Mouse (Mus musculus) embryonic facial prominence, embryonic 14.5 days (tissue): ENCODE results near the gene Nsun2. TPM values are rescaled to one million over a fixed set of nuclear protein-coding genes. Genes with fewer than 3 reads are reported as not detected.

ENCODE experiments used
- ATAC-seq: fragments of 200-750 bp; cut with Nextera tagmentation; 2 replicates; pipeline ENCODE4 v1.8.0; 2017; ENCODE audit warnings: low read depth, moderate number of reproducible peaks, moderate TSS enrichment
- DNase-seq: peaks from one replicate; pipeline ENCODE4 v3.0.0-alpha.2; 2015; ENCODE audit warnings: low spot score
- H3K27ac ChIP-seq: fragments of 300-500 bp; sonication (generic); replicated peaks from 2 replicates; pipeline ENCODE4 v1.5.1; 2014; ENCODE audit warnings: low read depth, mild to moderate bottlenecking, low read length, moderate library complexity
- H3K27me3 ChIP-seq: fragments of 300-500 bp; sonication (generic); replicated peaks from 2 replicates; pipeline ENCODE4 v1.6.1; 2014; ENCODE audit warnings: low read length; ENCODE audit not compliant: control insufficient read depth, insufficient read depth
- H3K36me3 ChIP-seq: fragments of 300-500 bp; sonication (generic); 2 replicates; pipeline ENCODE4 v1.6.1; 2014; ENCODE audit warnings: low read length, mixed read lengths; ENCODE audit not compliant: control insufficient read depth, insufficient read depth
- H3K4me1 ChIP-seq: fragments of 300-500 bp; sonication (generic); 2 replicates; pipeline ENCODE4 v1.6.1; 2014; ENCODE audit warnings: antibody characterized with exemption, low read length; ENCODE audit not compliant: control insufficient read depth, insufficient read depth
- H3K4me2 ChIP-seq: fragments of 300-500 bp; sonication (generic); 2 replicates; pipeline ENCODE4 v1.6.1; 2014; ENCODE audit warnings: low read depth, mild to moderate bottlenecking, low read length, moderate library complexity, mixed read lengths
- H3K4me3 ChIP-seq: fragments of 300-500 bp; sonication (generic); 2 replicates; pipeline ENCODE4 v1.5.1; 2014; ENCODE audit warnings: low read depth, mild to moderate bottlenecking, low read length
- H3K9ac ChIP-seq: fragments of 300-500 bp; sonication (generic); 2 replicates; pipeline ENCODE4 v1.6.1; 2014; ENCODE audit warnings: low read depth, mild to moderate bottlenecking, low read length, moderate library complexity, mixed read lengths
- H3K9me3 ChIP-seq: fragments of 300-500 bp; sonication (generic); 2 replicates; pipeline ENCODE4 v1.6.1; 2016; ENCODE audit warnings: low read length; ENCODE audit not compliant: control insufficient read depth
- WGBS: fragments of 180-500 bp; shearing (Covaris S2); extraction: QIAGEN DNeasy Blood & Tissue Kit; methylation state at CpG from one replicate; pipeline ENCODE4 v1.1.7; 2014; 5-methylcytosine and 5-hydroxymethylcytosine counted together
- polyA plus RNA-seq: library from polyadenylated mRNA; unstranded; fragments of >200 nt; fragmentation: Nextera tagmentation; extraction: Ambion mirVana; gene quantifications from 2 replicates; pipeline ENCODE4 v1.2.1, GENCODE M21; 2014

The Nsun2 gene
- polyA plus RNA-seq, 1 experiment from 2014 or later, result 112 TPM

GRCm38 (mm10) chr13:69639251-69639650 is 105.7 kb downstream of the Nsun2 start:
- H3K9me3 ChIP-seq, result no peaks in the 10 kb centered on the region
- H3K27ac ChIP-seq, result no peak overlapping the region
- H3K9ac ChIP-seq, result no peak overlapping the region
- no peak for ATAC-seq
- WGBS, result 87% methylated on average over 5 of the region's 5 CpGs
- H3K4me1 ChIP-seq, result no peaks in the 10 kb centered on the region
- H3K27me3 ChIP-seq, result no peaks in the 10 kb centered on the region
- peaks cover 59% of the 10 kb centered on the region for H3K36me3 ChIP-seq
- H3K4me3 ChIP-seq, result no peak overlapping the region
- no peak for DNase-seq
- H3K4me2 ChIP-seq, result no peak overlapping the region

DNA sequence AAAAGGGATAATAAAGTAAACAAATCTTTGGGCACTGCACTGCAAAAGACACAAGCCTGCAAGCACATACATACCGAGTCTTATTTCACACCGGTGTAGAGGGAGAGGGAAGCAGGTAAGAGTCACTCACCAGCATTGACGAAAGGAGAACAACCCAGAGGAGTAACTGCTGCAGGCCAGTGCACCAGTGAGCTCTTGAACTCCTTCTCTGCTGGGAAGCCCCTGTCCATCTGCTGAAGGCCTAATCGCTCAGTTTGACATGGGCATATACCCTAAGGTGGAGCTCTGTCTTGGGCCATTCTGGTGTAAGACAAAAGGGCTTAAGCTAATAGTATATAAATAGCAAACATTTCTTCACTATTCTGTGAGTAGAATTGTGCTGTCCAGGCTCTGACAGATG is 106.6 kb downstream of the Nsun2 start:
- ATAC-seq (no peak), DNase-seq (no peak)
- Histone ChIP-seq H3K27ac (no peak overlapping the region), H3K36me3 (peaks cover 50% of the 10 kb centered on the region), H3K4me1 (no peaks in the 10 kb centered on the region), H3K4me3 (no peak overlapping the region), H3K27me3 (no peaks in the 10 kb centered on the region), H3K9ac (no peak overlapping the region), H3K4me2 (no peak overlapping the region), H3K9me3 (no peaks in the 10 kb centered on the region)
- 93% methylated on average over 4 of the region's 4 CpGs for WGBS

- no peak for ATAC-seq
Measured at GRCm38 (mm10) chr13:69640541-69640940, 107.0 kb downstream of the Nsun2 start.

GRCm38 (mm10) chr13:69641017-69641416 is 107.5 kb downstream of the Nsun2 start:
- DNase-seq (no peak), ATAC-seq (no peak)
- Histone ChIP-seq H3K4me2 (no peak overlapping the region), H3K4me1 (no peaks in the 10 kb centered on the region), H3K36me3 (peaks cover 41% of the 10 kb centered on the region), H3K27me3 (no peaks in the 10 kb centered on the region), H3K27ac (no peak overlapping the region), H3K9me3 (no peaks in the 10 kb centered on the region), H3K4me3 (no peak overlapping the region), H3K9ac (no peak overlapping the region)
- 84% methylated on average over 3 of the region's 3 CpGs for WGBS

More at GRCm38 (mm10) chr13:69640541-69640940, 107.0 kb downstream of the Nsun2 start:
- 89% methylated on average over 4 of the region's 4 CpGs for WGBS
- Histone ChIP-seq H3K4me1 (no peaks in the 10 kb centered on the region), H3K4me3 (no peak overlapping the region), H3K27ac (no peak overlapping the region), H3K9me3 (no peaks in the 10 kb centered on the region), H3K9ac (no peak overlapping the region), H3K27me3 (no peaks in the 10 kb centered on the region), H3K36me3 (peaks cover 46% of the 10 kb centered on the region), H3K4me2 (no peak overlapping the region)
- no peak for DNase-seq

- no peak overlapping the region for H3K4me2 ChIP-seq
- no peaks in the 10 kb centered on the region for H3K9me3 ChIP-seq
- no peak overlapping the region for H3K27ac ChIP-seq
- H3K9ac ChIP-seq, result no peak overlapping the region
- H3K27me3 ChIP-seq, result no peaks in the 10 kb centered on the region
- 70% methylated on average over 5 of the region's 5 CpGs for WGBS
- H3K4me1 ChIP-seq, result no peaks in the 10 kb centered on the region
- H3K4me3 ChIP-seq, result no peak overlapping the region
- H3K36me3 ChIP-seq, result peaks cover 26% of the 10 kb centered on the region
- DNase-seq (no peak), ATAC-seq (no peak)
Measured at GRCm38 (mm10) chr13:69642656-69643216, 109.2 kb downstream of the Nsun2 start.

GRCm38 (mm10) chr13:69643937-69644336 is 110.4 kb downstream of the Nsun2 start:
- WGBS, result 82% methylated on average over 2 of the region's 2 CpGs
- no peak for DNase-seq
- H3K4me3 ChIP-seq, result no peak overlapping the region
- no peak for ATAC-seq
- no peaks in the 10 kb centered on the region for H3K27me3 ChIP-seq
- H3K27ac ChIP-seq, result no peak overlapping the region
- no peaks in the 10 kb centered on the region for H3K9me3 ChIP-seq
- H3K36me3 ChIP-seq, result peaks cover 16% of the 10 kb centered on the region
- no peak overlapping the region for H3K9ac ChIP-seq
- no peaks in the 10 kb centered on the region for H3K4me1 ChIP-seq
- no peak overlapping the region for H3K4me2 ChIP-seq

- H3K4me2 ChIP-seq, result no peak overlapping the region
- no peak overlapping the region for H3K27ac ChIP-seq
- ATAC-seq, result no peak
- H3K36me3 ChIP-seq, result peaks cover 9% of the 10 kb centered on the region
- no peak overlapping the region for H3K4me3 ChIP-seq
- no peaks in the 10 kb centered on the region for H3K27me3 ChIP-seq
- DNase-seq, result no peak
- WGBS, result 79% methylated on average over 13 of the region's 13 CpGs
- no peak overlapping the region for H3K9ac ChIP-seq
- H3K4me1 ChIP-seq, result no peaks in the 10 kb centered on the region
- no peaks in the 10 kb centered on the region for H3K9me3 ChIP-seq
Measured at GRCm38 (mm10) chr13:69644427-69645166, 111.1 kb downstream of the Nsun2 start.

- no peak for DNase-seq
- Histone ChIP-seq H3K36me3 (no peaks in the 10 kb centered on the region), H3K27me3 (no peaks in the 10 kb centered on the region), H3K4me2 (no peak overlapping the region), H3K4me1 (no peaks in the 10 kb centered on the region), H3K9me3 (no peaks in the 10 kb centered on the region), H3K4me3 (no peak overlapping the region), H3K9ac (no peak overlapping the region), H3K27ac (no peak overlapping the region)
- ATAC-seq, result peak; percentile 15; the same call in 1 of the 2 replicates
- 78% methylated on average over 13 of the region's 13 CpGs for WGBS
Measured at GRCm38 (mm10) chr13:69645694-69646423, 112.3 kb downstream of the Nsun2 start.
